Mouse (Mus musculus): ENCODE measurements around the gene Trcg1. TPM values are rescaled to one million over a fixed set of nuclear protein-coding genes. Genes with fewer than 3 reads are reported as not detected.

Trcg1 gene
- polyA plus RNA-seq, 2 experiments: not detected

GRCm38 (mm10) chr9:57261913-57262794, 25.8 kb downstream of the Trcg1 start, which contains the start of gene 1700017B05Rik:
Gene 1700017B05Rik (minus strand): TSS chr9:57262612.
- Histone ChIP-seq H3K4me1 (ENCODE audit: control insufficient read depth, insufficient read depth, low read length) (peaks cover 13% of the 10 kb centered on the region), H3K4me3 (replicated peaks; ENCODE audit: low read length) (peak within 1 kb of the TSS; percentile 58), H3K27ac (replicated peaks; ENCODE audit: low read depth, low read length) (peak within 1 kb of the TSS; percentile 68), H3K27me3 (ENCODE audit: control insufficient read depth, insufficient read depth, low read length) (no peaks in the 10 kb centered on the region), H3K9ac (ENCODE audit: low read depth, low read length, severe bottlenecking) (peak within 1 kb of the TSS; percentile 83), H3K36me3 (ENCODE audit: control insufficient read depth, insufficient read depth, low read length) (peaks cover 18% of the 10 kb centered on the region), H3K9me3 (ENCODE audit: control insufficient read depth, low read length) (no peaks in the 10 kb centered on the region), H3K4me2 (replicated peaks; ENCODE audit: low read depth, low read length, severe bottlenecking) (peak within 1 kb of the TSS; percentile 85)
- ATAC-seq (ENCODE audit: low FRiP score, low read depth) (peak; percentile 85), DNase-seq (ENCODE audit: low spot score) (peak; percentile 56)
- TF ChIP-seq POLR2A (IDR thresholded peaks at IDR 0.05; ENCODE audit: borderline replicate concordance, extremely low read depth, insufficient read depth, insufficient read length): no peak
- WGBS: under 1% methylated on average over 61 of the region's 87 CpGs

DNA sequence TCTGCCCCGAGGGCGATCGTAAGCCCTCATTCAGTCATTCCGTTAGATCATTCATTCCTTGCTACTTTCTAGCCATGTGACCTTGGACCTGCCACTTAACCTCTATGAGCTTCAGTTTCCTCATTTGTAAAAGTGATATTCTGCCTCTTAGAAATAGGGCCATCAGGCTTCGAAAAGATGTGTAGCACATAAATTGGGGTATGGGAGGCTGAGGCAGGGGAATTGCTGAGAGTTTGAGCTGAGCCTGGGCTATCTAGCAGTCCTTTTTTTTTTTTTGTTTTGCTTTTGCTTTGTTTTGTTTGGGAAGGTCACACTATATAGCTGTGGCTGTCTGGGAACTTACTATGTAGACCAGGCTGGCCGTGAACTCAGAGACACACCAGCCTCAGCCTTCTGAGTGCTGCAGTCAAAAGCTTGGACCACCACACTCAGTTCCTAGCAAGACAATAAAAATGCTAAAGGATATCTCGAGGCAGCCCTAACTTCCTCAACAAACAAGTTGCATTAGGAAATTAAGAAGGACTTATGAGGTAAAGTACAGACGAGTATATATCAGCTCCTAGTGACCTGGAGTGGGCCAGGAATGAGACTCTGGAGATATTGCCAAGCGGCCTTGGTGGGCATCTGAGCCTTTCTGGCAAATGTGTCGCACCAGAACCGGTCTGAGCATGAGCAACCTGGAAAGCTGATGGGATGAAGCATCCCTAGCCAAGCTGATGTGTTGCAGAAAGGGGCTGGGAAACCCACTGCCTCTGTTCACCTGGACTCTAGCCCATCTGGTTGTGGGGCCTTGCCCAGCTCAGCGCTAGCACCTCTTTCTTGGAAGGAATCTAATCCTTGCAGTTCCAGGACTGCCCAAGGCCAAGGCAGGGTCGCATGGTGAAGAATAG, 26.7 kb downstream of the Trcg1 start:
- H3K4me3 ChIP-seq (replicated peaks; ENCODE audit: low read length): peak overlapping the region; percentile 58
- TF ChIP-seq POLR2A (IDR thresholded peaks at IDR 0.05; ENCODE audit: borderline replicate concordance, extremely low read depth, insufficient read depth, insufficient read length): no peak
- H3K9me3 ChIP-seq (ENCODE audit: control insufficient read depth, low read length): no peaks in the 10 kb centered on the region
- H3K27me3 ChIP-seq (ENCODE audit: control insufficient read depth, insufficient read depth, low read length): no peaks in the 10 kb centered on the region
- DNase-seq (ENCODE audit: low spot score) (no peak), ATAC-seq (ENCODE audit: low FRiP score, low read depth) (no peak)
- H3K9ac ChIP-seq (ENCODE audit: low read depth, low read length, severe bottlenecking): peak overlapping the region; percentile 83
- H3K4me1 ChIP-seq (ENCODE audit: control insufficient read depth, insufficient read depth, low read length): peaks cover 13% of the 10 kb centered on the region
- H3K27ac ChIP-seq (replicated peaks; ENCODE audit: low read depth, low read length): no peak overlapping the region
- peak overlapping the region; percentile 85 for H3K4me2 ChIP-seq (replicated peaks; ENCODE audit: low read depth, low read length, severe bottlenecking)
- peaks cover 9% of the 10 kb centered on the region for H3K36me3 ChIP-seq (ENCODE audit: control insufficient read depth, insufficient read depth, low read length)
- 53% methylated on average over 13 of the region's 13 CpGs for WGBS

DNA sequence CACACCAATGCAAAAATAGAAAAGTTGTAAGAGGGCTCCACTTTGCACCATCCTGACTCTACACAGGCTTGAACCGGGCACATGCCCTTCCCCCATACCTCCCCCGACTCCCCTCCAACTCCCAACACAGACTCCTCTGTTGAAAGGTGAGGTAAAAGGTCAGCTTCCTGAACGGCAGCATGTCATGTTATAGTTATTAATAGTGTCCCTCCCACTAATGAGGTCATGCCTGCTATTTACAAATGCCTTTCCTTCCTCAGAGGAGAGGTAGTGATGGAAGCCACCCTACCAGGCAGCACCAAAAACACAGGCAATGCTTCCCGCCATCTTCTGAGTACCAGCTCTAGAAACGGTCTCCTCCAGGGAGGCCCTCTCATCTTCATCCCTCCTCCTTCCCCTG, 28.8 kb downstream of the Trcg1 start:
- no peak for TF ChIP-seq POLR2A (IDR thresholded peaks at IDR 0.05; ENCODE audit: borderline replicate concordance, extremely low read depth, insufficient read depth, insufficient read length)
- no peaks in the 10 kb centered on the region for H3K36me3 ChIP-seq (ENCODE audit: control insufficient read depth, insufficient read depth, low read length)
- no peak for ATAC-seq (ENCODE audit: low FRiP score, low read depth)
- WGBS: 23% methylated on average over 5 of the region's 5 CpGs
- DNase-seq (ENCODE audit: low spot score): no peak
- no peak overlapping the region for H3K9ac ChIP-seq (ENCODE audit: low read depth, low read length, severe bottlenecking)
- H3K27ac ChIP-seq (replicated peaks; ENCODE audit: low read depth, low read length): no peak overlapping the region
- H3K27me3 ChIP-seq (ENCODE audit: control insufficient read depth, insufficient read depth, low read length): no peaks in the 10 kb centered on the region
- no peak overlapping the region for H3K4me2 ChIP-seq (replicated peaks; ENCODE audit: low read depth, low read length, severe bottlenecking)
- peaks cover 13% of the 10 kb centered on the region for H3K4me1 ChIP-seq (ENCODE audit: control insufficient read depth, insufficient read depth, low read length)
- no peak overlapping the region for H3K4me3 ChIP-seq (replicated peaks; ENCODE audit: low read length)
- H3K9me3 ChIP-seq (ENCODE audit: control insufficient read depth, low read length): no peaks in the 10 kb centered on the region

GRCm38 (mm10) chr9:57267421-57267820, 31.1 kb downstream of the Trcg1 start:
- Histone ChIP-seq H3K4me1 (ENCODE audit: control insufficient read depth, insufficient read depth, low read length) (no peaks in the 10 kb centered on the region), H3K4me2 (replicated peaks; ENCODE audit: low read depth, low read length, severe bottlenecking) (no peak overlapping the region), H3K27me3 (ENCODE audit: control insufficient read depth, insufficient read depth, low read length) (no peaks in the 10 kb centered on the region), H3K9me3 (ENCODE audit: control insufficient read depth, low read length) (no peaks in the 10 kb centered on the region), H3K27ac (replicated peaks; ENCODE audit: low read depth, low read length) (no peak overlapping the region), H3K4me3 (replicated peaks; ENCODE audit: low read length) (no peak overlapping the region), H3K9ac (ENCODE audit: low read depth, low read length, severe bottlenecking) (no peak overlapping the region), H3K36me3 (ENCODE audit: control insufficient read depth, insufficient read depth, low read length) (no peaks in the 10 kb centered on the region)
- WGBS: 30% methylated on average over 5 of the region's 5 CpGs
- DNase-seq (ENCODE audit: low spot score) (no peak), ATAC-seq (ENCODE audit: low FRiP score, low read depth) (no peak)
- TF ChIP-seq POLR2A (IDR thresholded peaks at IDR 0.05; ENCODE audit: borderline replicate concordance, extremely low read depth, insufficient read depth, insufficient read length): no peak

DNA sequence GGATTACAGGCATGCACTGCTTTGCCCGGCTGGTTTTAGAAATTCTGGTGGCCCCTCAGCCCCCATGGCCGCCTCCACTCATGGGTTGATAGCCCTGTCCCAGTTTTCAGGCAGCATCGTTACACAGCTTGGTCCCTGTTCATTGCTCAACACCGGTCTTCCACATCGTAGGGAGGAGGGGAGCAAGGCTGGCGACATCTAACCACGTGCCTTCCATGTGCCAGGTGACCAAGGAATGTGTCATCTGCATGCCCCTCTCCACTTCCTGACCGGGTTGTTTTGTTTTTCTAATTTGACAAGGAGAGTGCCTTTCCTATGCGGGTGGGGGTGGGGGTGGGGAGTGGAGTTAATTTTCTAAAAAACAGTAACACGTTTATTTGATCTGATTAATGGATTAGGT, 31.7 kb downstream of the Trcg1 start:
- DNase-seq (ENCODE audit: low spot score) (no peak), ATAC-seq (ENCODE audit: low FRiP score, low read depth) (no peak)
- Histone ChIP-seq H3K4me1 (ENCODE audit: control insufficient read depth, insufficient read depth, low read length) (no peaks in the 10 kb centered on the region), H3K27ac (replicated peaks; ENCODE audit: low read depth, low read length) (no peak overlapping the region), H3K9ac (ENCODE audit: low read depth, low read length, severe bottlenecking) (no peak overlapping the region), H3K36me3 (ENCODE audit: control insufficient read depth, insufficient read depth, low read length) (no peaks in the 10 kb centered on the region), H3K27me3 (ENCODE audit: control insufficient read depth, insufficient read depth, low read length) (no peaks in the 10 kb centered on the region), H3K4me3 (replicated peaks; ENCODE audit: low read length) (no peak overlapping the region), H3K9me3 (ENCODE audit: control insufficient read depth, low read length) (no peaks in the 10 kb centered on the region), H3K4me2 (replicated peaks; ENCODE audit: low read depth, low read length, severe bottlenecking) (no peak overlapping the region)
- WGBS: 20% methylated on average over 10 of the region's 10 CpGs
- no peak for TF ChIP-seq POLR2A (IDR thresholded peaks at IDR 0.05; ENCODE audit: borderline replicate concordance, extremely low read depth, insufficient read depth, insufficient read length)

Measured in limb, embryonic 14.5 days (tissue).